Mouse (Mus musculus): ENCODE measurements around the gene Acap2. TPM values are rescaled to one million over a fixed set of nuclear protein-coding genes. Genes with fewer than 3 reads are reported as not detected.

Acap2 gene
- total RNA-seq, 2 experiments from 2014 or later: 16.9 to 17.7 TPM

DNA sequence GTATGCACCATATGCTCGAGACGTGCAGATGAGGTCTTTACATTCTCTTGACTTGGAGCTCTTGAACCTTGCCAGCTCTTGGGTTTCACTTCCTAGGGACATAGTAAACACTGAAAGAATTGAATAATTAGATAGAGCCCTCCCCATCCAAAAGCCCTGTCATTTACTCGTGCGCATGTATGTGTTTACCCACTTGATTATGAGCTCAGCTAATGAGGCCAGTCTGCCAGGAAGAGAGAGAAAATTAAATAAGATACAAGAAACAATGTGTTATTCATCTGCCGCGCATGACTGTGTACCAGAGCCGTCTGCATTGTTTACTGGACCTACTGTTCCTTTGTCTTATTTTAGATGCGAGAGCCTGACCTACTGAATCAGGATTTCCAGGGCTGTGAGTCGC is 10.5 kb upstream of the Acap2 start:
- no peak for DNase-seq
- intact Hi-C loops (cut with DNase I; ENCODE audit: low total_unique reads): no loop called here

DNA sequence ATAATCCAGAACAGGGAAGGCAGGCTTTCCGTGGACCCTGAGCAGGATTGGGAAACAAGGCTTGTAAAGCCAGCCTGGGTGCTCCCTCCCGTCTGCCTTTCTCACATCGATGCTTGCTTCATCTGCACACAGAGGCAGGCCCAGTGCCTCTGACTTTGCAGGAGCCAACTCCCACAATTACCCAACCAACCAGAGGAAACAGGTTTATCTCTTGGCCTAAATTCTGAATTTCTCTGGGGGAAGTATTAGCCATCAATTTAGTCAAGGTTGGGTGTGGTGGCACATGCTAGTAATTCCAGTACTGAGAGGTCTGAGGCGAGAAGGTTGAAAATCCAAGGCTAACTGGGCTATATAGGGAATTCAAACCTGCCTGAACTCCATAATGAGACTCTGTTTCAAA is 9.4 kb upstream of the Acap2 start:
- intact Hi-C loops (cut with DNase I; ENCODE audit: low total_unique reads): no loop called here
- no peak for DNase-seq

DNA sequence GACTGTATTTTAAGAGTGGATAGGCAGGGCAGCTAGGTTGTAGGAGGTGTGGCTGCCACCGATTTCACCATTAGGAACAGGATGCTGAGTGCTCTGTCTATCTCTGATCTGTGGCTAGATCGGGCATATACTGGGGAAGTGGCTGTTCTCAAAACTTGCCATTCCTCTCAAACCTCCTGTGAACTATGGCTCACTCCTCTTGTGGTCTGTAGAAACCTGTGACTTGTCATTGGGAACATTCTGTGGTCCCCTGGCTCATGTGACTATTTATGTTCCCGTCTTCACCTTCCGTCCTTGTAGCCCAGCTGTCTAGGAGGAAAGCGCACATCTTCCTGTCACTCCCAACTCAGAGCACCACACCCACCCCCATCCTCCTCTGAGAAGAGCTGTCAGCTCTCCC is 8.9 kb upstream of the Acap2 start:
- DNase-seq: no peak
- intact Hi-C loops (cut with DNase I; ENCODE audit: low total_unique reads): no loop called here

DNA sequence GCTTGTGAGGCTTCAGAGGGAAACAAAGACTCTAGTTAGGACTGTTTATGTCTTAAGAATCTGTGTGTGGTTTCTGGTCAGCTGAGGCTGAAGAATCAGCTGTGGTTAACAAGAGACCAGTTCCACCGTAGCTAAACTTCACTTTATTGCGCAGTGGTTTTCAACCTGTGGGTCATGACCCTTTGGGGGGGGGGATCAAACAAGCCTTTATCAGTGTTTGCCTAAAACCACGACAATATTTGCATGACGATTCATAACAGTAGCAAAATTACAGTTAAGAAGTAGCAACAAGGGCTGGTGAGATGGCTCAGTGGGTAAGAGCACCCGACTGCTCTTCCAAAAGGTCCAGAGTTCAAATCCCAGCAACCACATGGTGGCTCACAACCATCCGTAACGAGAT is 4.7 kb upstream of the Acap2 start:
- no peak for DNase-seq
- intact Hi-C loops (cut with DNase I; ENCODE audit: low total_unique reads): no loop called here

DNA sequence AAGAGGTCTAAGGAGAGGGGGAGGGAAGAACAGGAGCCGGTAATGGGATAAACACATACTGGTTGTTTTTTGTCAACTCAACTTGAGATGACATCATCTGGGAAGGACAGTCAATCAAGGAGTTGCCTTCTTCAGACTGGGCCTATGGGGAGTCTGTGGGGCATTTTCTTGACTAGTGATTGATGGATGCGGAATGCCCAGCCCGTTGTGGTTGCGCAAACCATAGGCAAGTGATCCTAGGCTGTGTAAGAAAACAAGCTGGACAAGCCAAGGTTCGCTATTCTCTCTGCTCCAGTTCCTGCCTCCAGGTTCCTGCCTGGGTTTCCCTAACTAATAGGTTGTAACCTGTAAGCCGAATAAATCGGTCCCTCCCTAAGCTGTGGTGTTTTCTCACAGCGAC is 4.1 kb upstream of the Acap2 start:
- DNase-seq: no peak
- intact Hi-C loops (cut with DNase I; ENCODE audit: low total_unique reads): no loop called here

DNA sequence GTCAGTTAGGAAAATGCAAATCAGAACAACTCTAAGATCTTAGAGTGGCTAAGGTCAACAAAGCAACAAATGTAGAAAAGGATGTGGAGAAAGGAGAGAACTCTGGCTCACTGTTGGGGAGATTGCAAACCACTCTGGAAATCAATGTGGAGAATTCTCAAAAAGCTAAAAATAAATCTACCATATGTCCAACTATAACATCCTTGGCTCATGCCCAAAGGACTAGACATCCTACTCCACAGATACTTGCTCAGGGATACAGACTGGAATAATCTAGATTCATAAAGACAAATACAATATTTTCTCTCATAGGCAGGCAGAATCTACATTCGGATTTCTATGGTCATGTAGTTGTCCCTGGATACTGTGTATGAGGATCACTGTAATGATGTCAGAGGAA is 3.2 kb upstream of the Acap2 start:
- intact Hi-C loops (cut with DNase I; ENCODE audit: low total_unique reads): no loop called here
- no peak for DNase-seq

DNA sequence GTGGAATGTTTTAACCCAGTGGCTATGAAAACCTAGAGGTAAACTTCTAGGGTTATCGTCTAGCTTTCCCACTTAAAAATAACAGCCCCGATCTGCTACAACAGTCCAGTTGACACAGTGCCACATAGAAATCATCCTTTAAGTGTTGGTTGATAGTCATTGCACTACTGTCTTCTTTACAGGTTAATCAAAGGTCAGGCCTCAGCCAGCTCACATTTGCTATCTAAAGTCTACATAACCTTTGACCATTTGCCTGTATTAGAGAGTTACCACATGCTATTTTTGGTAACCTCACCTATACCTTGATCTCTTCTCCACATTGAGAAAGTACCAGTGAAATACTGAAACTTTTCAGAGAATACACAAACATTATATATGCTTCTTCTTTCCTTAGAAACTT is 659 bp upstream of the Acap2 start:
- intact Hi-C loops (cut with DNase I; ENCODE audit: low total_unique reads): no loop called here
- DNase-seq: no peak

DNA sequence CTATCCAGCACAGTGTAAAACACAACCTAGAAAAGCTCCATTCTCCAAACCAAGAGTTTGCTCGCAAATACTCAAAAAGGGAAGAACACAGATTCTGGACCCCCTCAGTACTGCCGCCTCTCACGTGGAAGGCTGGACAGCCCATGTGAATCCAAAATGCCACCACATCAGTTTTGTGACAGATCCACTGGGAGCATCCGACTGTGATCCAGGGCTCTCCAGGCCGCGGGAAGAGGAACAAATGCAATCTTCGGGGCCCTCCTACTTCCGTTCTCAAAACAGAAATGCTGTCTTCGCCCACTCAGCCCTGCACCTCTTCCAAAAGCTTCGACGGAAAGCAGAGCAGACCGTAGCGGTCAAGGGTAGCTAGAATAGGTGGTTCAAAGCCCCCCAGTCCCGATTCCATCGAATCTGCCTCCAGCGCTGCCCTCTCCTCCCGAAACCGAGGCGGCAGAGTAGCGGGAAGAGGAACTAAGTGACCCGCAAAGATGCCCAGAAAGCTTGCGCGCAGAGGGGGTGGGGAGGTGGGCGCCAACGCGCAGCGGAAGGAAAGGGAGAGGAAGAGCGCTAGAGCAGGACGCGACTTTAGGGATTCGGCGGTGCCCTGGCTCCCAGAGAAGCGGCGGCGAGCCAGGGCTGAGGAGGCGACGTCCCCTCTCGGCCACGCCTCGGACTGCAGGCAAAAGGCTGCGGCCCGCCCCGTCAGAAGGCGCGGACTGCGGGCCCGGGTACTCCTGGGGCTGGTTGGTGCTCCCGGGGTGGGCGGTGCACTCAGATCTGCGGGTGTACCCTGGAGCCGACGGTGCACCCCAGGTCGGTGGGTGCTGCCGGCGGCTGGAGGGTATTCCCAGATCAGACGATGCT is 887 bp downstream of the Acap2 start:
- DNase-seq: peak; percentile 76
- intact Hi-C loops (cut with DNase I; ENCODE audit: low total_unique reads): no loop called here

DNA sequence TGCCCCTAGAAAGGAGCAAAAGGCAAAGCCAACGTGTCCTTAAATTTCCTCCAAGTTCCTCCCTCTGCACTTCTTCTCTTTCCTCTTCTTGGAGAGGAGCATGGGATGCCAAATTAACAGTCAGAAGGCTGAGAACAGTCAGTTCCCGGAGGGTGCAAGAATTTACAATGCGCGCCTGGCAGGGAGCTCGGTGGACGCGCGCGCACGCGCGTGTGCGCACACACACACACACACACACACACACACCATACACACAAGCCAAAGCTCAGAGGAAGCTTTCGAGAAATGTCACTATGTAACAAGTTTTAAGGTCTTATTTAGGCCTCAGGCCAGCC is 1.5 kb downstream of the Acap2 start:
- intact Hi-C loops (cut with DNase I; ENCODE audit: low total_unique reads): no loop called here

DNA sequence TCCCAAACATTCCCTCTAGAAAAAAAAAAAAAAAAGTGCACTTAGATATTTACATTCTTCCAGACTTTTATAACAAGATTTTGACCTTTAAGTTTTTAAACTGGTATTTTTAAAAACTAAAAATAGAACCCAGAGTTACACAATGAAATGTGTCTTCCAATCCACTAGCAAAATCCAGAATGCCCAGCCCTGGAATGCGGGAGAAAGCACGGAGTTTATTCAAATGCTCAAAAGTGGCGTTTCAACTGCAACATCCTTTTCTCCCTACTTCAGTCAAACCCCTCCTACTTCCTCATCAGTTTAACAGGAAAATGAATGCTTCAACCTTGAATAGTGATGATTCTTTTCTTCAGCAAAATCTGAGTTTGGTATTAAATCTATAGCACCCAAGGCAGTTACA is 4.1 kb downstream of the Acap2 start:
- no peak for DNase-seq
- intact Hi-C loops (cut with DNase I; ENCODE audit: low total_unique reads): no loop called here

More for the DNA sequence above, 1.5 kb downstream of the Acap2 start:
- DNase-seq: peak; percentile 48

DNA sequence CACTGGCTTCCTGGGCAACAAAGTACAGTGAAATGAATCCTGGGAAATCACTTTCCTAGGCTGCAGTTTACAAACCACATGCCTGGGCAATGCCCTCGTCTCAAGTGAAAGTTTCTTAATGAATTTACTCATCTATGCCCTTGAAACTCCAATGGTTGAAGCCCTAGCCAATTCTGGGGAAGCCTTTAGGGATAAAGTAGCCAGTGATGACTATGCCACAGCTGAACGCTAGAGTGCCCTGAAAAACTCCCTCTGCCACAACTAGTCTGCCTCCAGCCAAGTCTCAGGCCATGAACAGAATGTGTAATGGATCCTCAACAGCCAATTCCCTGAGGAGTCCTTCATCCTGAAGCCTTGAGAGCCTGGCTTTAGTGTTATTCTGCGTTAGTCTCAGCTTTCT is 8.5 kb downstream of the Acap2 start:
- intact Hi-C loops (cut with DNase I; ENCODE audit: low total_unique reads): no loop called here
- DNase-seq: no peak

DNA sequence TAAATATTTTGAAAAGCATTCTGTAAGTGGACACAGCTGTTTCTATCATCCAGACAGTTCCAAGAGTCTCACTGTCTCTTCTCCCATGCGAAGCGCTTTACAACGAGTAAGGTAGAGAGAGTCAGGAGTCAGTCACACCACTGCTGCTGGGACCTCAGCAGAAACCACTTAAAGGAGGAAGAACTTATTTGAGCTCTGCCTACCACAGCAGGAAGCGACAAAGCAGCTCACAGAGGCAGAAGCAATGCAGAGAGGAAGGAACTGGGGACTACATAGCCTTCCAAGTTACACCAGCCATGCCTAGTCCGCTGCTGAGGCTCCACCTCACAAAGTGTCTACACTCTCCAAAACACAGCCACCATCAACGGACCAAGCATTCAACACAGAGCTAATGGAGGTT is 9.2 kb downstream of the Acap2 start:
- intact Hi-C loops (cut with DNase I; ENCODE audit: low total_unique reads): no loop called here
- no peak for DNase-seq

DNA sequence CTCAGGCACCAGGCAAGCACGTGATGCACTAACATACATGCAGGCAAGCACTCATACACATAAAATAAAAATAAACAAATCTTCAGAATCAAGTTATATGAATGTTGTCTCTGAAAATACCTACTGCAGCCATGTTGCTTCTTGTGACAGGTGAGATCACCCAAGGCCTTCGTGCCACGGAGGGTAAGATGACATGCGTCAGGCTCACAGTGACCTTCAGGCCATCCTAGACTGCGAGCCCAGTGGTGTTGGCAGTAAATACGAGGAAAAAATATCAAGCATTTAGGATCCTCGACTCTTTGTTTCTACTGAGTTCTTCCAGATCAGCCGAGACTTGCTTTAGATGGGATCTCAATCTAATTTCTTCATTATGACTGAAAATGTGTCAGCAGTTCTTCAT is 10.6 kb downstream of the Acap2 start:
- intact Hi-C loops (cut with DNase I; ENCODE audit: low total_unique reads): no loop called here
- no peak for DNase-seq

DNA sequence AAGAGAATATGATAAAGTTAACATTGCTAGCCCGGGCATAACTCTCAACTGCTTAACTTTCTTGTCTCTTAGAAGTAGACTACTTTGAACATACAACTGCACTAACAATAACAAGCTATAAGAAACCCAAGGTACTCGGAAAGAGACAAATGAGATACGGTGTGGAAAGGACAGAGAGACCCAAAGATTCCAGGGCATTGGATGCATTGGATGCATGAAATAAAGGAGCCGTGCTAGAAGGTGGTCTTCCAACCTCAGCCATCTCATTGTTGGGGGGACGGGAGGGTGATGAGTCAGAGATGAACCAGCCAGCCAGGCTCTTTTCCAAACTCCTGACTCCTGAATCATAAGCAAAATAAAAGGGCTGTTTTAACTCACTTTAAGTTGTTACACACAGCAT is 11.8 kb downstream of the Acap2 start:
- DNase-seq: no peak
- intact Hi-C loops (cut with DNase I; ENCODE audit: low total_unique reads): no loop called here

DNA sequence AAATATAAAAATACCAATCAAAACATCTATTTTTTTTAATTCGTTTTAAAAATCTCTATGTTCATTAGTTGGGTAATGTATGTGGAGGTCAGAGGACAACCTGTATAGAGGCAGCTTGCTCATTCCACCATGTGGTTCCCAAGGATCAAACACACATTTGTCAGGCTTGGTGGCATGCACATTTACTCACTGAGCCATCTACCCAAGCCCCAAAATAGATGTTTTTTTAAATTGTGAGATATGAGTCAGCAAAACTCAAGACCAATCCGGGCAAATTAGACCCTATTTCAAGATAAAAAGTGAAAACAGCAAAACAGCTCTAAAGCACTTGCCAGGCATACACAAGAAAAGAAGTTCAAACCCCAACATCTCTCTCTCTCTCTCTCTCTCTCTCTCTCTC is 12.2 kb downstream of the Acap2 start:
- no peak for DNase-seq
- intact Hi-C loops (cut with DNase I; ENCODE audit: low total_unique reads): no loop called here

DNA sequence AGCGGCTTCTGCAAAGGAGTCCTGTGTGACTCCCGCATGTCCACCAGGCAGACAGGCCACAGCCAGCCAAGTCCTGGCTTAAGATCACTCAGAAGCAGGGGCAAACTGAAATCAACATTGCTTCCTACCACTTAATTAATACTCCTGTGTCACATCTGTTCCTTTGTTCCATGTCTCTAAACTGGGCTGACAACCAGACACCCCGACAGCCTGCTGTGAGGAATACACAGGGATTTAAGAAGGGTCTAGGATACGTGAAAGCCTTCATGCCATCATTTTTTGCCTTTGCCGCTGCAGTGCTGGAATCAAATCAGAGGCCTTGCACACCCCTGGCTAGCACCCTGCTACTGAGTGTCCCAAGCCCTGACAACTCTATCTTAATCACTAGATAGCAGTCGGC is 12.8 kb downstream of the Acap2 start:
- DNase-seq: no peak
- intact Hi-C loops (cut with DNase I; ENCODE audit: low total_unique reads): no loop called here

DNA sequence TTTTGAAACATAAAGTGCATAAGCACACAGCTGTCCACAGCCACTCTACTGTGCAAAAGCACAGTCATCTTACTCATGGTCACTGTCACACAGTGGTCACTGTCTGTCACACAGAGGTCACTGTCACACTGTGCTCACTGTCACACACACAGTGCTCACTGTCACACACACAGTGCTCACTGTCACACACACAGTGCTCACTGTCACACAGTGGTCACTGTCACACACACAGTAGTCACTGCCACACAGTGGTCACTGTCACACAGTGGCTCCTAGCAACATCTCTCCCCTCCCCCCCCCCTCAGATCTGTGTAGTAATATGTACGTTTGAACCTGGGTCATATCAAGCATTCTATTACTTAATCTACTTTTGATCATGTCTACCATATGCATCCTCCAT is 13.9 kb downstream of the Acap2 start:
- intact Hi-C loops (cut with DNase I; ENCODE audit: low total_unique reads): no loop called here
- no peak for DNase-seq

DNA sequence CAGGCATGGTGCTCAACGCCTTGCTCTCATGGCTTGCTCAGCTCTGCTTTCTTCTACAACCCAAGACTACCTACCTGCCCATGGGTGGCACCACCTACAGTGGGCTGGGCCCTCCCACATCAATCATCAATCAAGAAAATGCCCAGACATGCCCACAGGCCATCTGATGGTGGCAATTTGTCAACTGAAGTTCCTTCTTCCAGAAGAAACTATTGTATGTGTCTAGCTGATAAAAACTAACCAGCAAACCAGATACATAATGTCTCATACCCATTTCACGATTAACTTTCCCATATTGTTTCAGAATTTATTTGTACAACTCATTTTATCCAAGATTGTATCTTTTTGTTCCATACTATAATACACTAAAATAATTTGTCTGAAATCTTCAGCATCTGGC is 15.3 kb downstream of the Acap2 start:
- no peak for DNase-seq
- intact Hi-C loops (cut with DNase I; ENCODE audit: low total_unique reads): no loop called here

DNA sequence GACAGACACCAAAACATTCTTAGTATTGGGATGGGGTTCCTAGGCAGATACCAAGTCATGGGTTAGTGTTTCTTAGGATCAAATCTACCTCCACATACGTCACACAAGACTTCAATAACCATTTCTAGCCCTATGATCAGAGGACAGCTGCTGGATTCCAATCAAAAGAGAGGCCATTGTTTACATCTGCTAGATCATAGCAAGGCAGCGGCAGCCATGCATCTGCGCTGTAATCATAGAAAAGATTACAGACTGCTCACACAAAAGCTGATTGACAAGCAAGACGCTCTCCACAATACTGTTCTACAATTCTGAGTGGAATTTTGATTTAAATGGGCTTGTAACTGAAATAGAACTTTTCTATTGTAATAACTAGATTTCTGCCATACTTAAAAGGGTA is 16.3 kb downstream of the Acap2 start:
- intact Hi-C loops (cut with DNase I; ENCODE audit: low total_unique reads): no loop called here
- no peak for DNase-seq

DNA sequence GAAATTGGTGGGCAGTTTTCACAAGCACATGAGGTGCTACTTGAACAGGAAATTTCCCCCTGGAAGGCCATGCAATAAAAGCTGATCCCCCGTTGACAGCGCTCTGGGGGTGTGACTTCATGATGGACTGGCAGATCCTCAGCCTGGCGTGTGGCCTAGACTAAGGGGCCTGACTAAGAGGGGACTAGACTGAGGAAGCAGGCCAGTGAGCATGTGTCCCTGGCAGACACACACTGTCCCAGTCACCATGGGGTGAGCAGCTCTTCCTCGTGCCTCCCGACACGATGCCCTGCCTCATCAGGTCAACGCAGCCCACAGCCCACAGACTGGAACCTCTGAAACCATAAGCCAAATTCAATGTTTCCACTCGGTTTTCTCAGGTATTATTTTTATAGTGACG is 18.5 kb downstream of the Acap2 start:
- intact Hi-C loops (cut with DNase I; ENCODE audit: low total_unique reads): no loop called here
- peak; percentile 16 for DNase-seq

DNA sequence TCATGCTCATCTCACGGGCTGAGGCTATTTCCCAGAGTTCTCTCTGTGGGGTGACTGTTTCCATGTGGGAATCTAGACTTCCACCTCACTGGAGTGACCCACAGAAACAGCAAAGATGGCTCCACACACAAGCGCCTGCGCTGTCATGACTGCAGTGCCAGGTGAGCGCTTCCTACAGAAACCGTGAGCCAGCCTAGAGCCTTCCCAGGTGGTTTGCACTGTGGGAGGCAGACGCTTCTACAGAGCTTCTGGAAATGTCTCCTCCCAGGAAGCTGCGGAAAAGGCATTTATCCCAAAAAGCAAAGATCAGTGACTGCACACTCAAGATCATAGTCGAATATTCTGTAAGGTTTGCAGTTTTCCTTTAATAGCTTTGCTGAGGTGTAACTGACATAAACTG is 20.2 kb downstream of the Acap2 start:
- intact Hi-C loops (cut with DNase I; ENCODE audit: low total_unique reads): no loop called here
- DNase-seq: no peak

DNA sequence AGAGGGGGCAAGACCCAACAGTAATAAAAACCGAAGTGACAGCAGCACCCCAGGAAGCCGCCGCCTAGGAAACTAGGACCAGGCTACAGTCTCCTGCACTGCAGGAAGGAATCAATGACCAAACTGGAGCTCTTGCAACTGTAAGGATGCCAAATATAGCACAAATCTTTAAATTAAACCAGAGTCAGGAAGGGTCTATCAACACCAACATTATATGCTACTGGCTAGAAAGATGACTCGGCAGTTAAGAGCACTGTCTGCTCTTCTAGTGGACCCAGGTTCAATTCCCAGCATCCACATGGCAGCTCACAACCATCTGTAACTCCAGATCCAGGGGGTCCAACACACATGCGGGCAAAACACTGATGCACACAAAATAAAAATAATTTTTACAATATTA is 21.7 kb downstream of the Acap2 start:
- no peak for DNase-seq
- intact Hi-C loops (cut with DNase I; ENCODE audit: low total_unique reads): no loop called here

Data from gastrocnemius, postnatal 14 days (tissue).